Comparison of ENCODE assay signal across 8 mouse cellular contexts in genomic region chr5:144257451-144258110, GRCm38 (mm10). TPM values are rescaled to one million over a fixed set of nuclear protein-coding genes. Genes with fewer than 3 reads are reported as not detected.
DNase-seq lines count a peak whose midpoint lies in the region; ATAC-seq lines count a peak whose summit lies in the region.

No protein-coding gene starts in this region.

- no peak for ATAC-seq in hindbrain, embryonic 13.5 days (ENCODE audit: low FRiP score)

- no peaks in the 10 kb centered on the region for H3K27me3 ChIP-seq in heart, embryonic 10.5 days (ENCODE audit: insufficient read depth, poor library complexity, severe bottlenecking)
- no peaks in the 10 kb centered on the region for H3K27me3 ChIP-seq in hindbrain, embryonic 13.5 days
- H3K27me3 ChIP-seq in midbrain, embryonic 10.5 days (ENCODE audit: low read depth, poor library complexity, severe bottlenecking): no peaks in the 10 kb centered on the region

- peak overlapping the region; percentile 97 for H3K4me3 ChIP-seq in heart, embryonic 10.5 days
- H3K4me3 ChIP-seq in hindbrain, embryonic 13.5 days: peak overlapping the region; percentile 100
- H3K4me3 ChIP-seq in midbrain, embryonic 10.5 days: peak overlapping the region; percentile 92

- 55% methylated on average over 3 of the region's 3 CpGs for WGBS in heart, embryonic 10.5 days
- WGBS in hindbrain, embryonic 13.5 days: 87% methylated on average over 3 of the region's 3 CpGs
- 80% methylated on average over 3 of the region's 3 CpGs for WGBS in midbrain, embryonic 10.5 days

- DNase-seq in heart, embryonic 10.5 days (ENCODE audit: low spot score): no peak
- no peak for DNase-seq in heart, adult 8-10 months (ENCODE audit: low spot score)
- DNase-seq in adrenal gland, postnatal 36 days: peak; percentile 61 to 62
- no peak for DNase-seq in midbrain, embryonic 10.5 days (ENCODE audit: low spot score)
- DNase-seq in urinary bladder, postnatal 25 days (ENCODE audit: low spot score): no peak
- DNase-seq in urinary bladder, postnatal 4 days (ENCODE audit: low spot score in 2 of 2): no peak
- DNase-seq in gastrocnemius, adult 18-20 months (ENCODE audit: low spot score): no peak

- no peaks in the 10 kb centered on the region for H3K9me3 ChIP-seq in heart, embryonic 10.5 days
- H3K9me3 ChIP-seq in hindbrain, embryonic 13.5 days: no peaks in the 10 kb centered on the region
- H3K9me3 ChIP-seq in midbrain, embryonic 10.5 days (replicated peaks): no peaks in the 10 kb centered on the region

- H3K9ac ChIP-seq in hindbrain, embryonic 13.5 days: peak overlapping the region; percentile 98

- peaks cover 28% of the 10 kb centered on the region for H3K36me3 ChIP-seq in heart, embryonic 10.5 days
- peaks cover 27% of the 10 kb centered on the region for H3K36me3 ChIP-seq in hindbrain, embryonic 13.5 days
- H3K36me3 ChIP-seq in midbrain, embryonic 10.5 days: peaks cover 52% of the 10 kb centered on the region

- H3K27ac ChIP-seq in heart, embryonic 10.5 days: peak overlapping the region; percentile 99
- H3K27ac ChIP-seq in hindbrain, embryonic 13.5 days: no peak overlapping the region
- H3K27ac ChIP-seq in midbrain, embryonic 10.5 days (replicated peaks): peak overlapping the region; percentile 96

- H3K4me1 ChIP-seq in heart, embryonic 10.5 days: peaks cover 64% of the 10 kb centered on the region
- H3K4me1 ChIP-seq in hindbrain, embryonic 13.5 days (replicated peaks): peaks cover 69% of the 10 kb centered on the region
- H3K4me1 ChIP-seq in midbrain, embryonic 10.5 days: peaks cover 57% of the 10 kb centered on the region

- H3K4me2 ChIP-seq in hindbrain, embryonic 13.5 days: peak overlapping the region; percentile 84

RNA-seq across cellular contexts. Expression of gene Bri3, which starts 13.3 kb away (rescaled TPM):
- polyA plus RNA-seq in heart, embryonic 10.5 days (2016; fragmentation: Nextera tagmentation; extraction: Ambion mirVana): 104 and 110 TPM in 2 replicates
- 100 to 1,000 TPM; 148 to 170 (median 156) TPM for total RNA-seq in heart, adult 8-10 months (2022)
- total RNA-seq in adrenal gland, postnatal 36 days (2021): 100 to 1,000 TPM; 115 to 151 TPM
- polyA plus RNA-seq in hindbrain, embryonic 13.5 days (2015; fragmentation: Nextera tagmentation; extraction: Ambion mirVana): 116 and 125 TPM in 2 replicates
- polyA plus RNA-seq in midbrain, embryonic 10.5 days (2016; fragmentation: Nextera tagmentation; extraction: Ambion mirVana): 116 and 117 TPM in 2 replicates
- total RNA-seq in gastrocnemius, adult 18-20 months (2021): 10 to 100 TPM; 39.4 to 45.3 TPM

RNA-seq across cellular contexts. Expression of gene Tecpr1, which starts 34.2 kb away (rescaled TPM):
- 15.1 and 18.7 TPM in 2 replicates for polyA plus RNA-seq in heart, embryonic 10.5 days (2016; fragmentation: Nextera tagmentation; extraction: Ambion mirVana)
- total RNA-seq in heart, adult 8-10 months (2022): 10 to 100 TPM; 25.2 to 33.4 (median 28.5) TPM
- 100 to 1,000 TPM in 1 of 2 experiments, 10 to 100 TPM in 1; 92.8 to 111 TPM for total RNA-seq in adrenal gland, postnatal 36 days (2021)
- polyA plus RNA-seq in hindbrain, embryonic 13.5 days (2015; fragmentation: Nextera tagmentation; extraction: Ambion mirVana): 41.5 and 42.1 TPM in 2 replicates
- 21.7 and 27.7 TPM in 2 replicates for polyA plus RNA-seq in midbrain, embryonic 10.5 days (2016; fragmentation: Nextera tagmentation; extraction: Ambion mirVana)
- total RNA-seq in gastrocnemius, adult 18-20 months (2021): 10 to 100 TPM; 14.1 to 16.0 TPM

Comparison
In these comparisons a context has a peak if more than half of its experiments do, and no peak if none do; other contexts are left out.
1. DNase-seq: peak in adrenal gland, postnatal 36 days (2 of 2); none in heart, embryonic 10.5 days (single experiment), heart, adult 8-10 months (single experiment), midbrain, embryonic 10.5 days (single experiment), urinary bladder, postnatal 25 days (single experiment), urinary bladder, postnatal 4 days (0 of 2) and gastrocnemius, adult 18-20 months (single experiment).
2. Peak in every context shown above with its lines, with median percentiles within 50 percentile points of each other: H3K4me3 ChIP-seq.